Mouse (Mus musculus) right cerebral cortex, postnatal 14 days (tissue): Measurements from ENCODE around the gene Uba1y.
"Not testable (repeated sequence)": the region's sequence is repeated elsewhere in the genome, so short reads cannot be mapped to it uniquely, and the experiment has no call there.

Source experiments
- DNase-seq: peaks from one replicate; pipeline ENCODE4 v3.0.0; 2022

The Uba1y gene

GRCm38 (mm10) chrY:818396-818795 lies at the start of gene Uba1y:
Gene Uba1y (plus strand): TSS chrY:818649.
- DNase-seq = no peak

- DNase-seq = not testable (repeated sequence)
Observed at GRCm38 (mm10) chrY:797309-797708, 21.1 kb upstream of the Uba1y start, which contains the start of gene Zfy1. Gene Zfy1 (minus strand): TSS chrY:797409.

GRCm38 (mm10) chrY:808991-809661 lies 9.3 kb upstream of the Uba1y start:
- DNase-seq = no peak

GRCm38 (mm10) chrY:872404-872803 lies 54.0 kb downstream of the Uba1y start:
- no peak for DNase-seq

- DNase-seq = no peak
Observed at GRCm38 (mm10) chrY:872855-873549, 54.6 kb downstream of the Uba1y start.
